Mouse (Mus musculus): Measurements from ENCODE around the gene Gstcd. TPM values are rescaled to one million over a fixed set of nuclear protein-coding genes. Genes with fewer than 3 reads are reported as not detected.

Gene Gstcd
- polyA plus RNA-seq, 1 experiment from 2014 or later = 3.7 TPM

DNA sequence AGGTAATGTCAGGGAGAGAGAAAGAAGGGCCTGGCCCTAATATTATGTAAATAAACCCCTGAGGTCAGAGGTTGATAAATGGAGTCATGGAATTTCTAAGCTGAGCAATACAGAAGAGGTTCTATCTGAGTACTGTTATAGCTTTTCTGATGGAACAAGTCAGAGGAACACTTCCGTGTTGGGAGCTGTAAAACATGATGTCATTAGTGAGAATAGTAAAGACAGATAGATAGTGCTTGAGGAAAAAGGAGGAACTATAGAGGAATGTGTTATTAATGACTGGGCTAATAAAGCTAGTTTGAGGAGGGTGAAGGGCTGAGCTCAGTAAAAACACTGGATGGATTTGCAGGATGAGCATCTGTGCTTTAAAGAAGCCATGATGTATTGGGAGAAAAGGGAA lies 2.5 kb upstream of the Gstcd start:
- Histone ChIP-seq H3K27ac (no peak overlapping the region), H3K4me3 (replicated peaks) (no peak overlapping the region), H3K36me3 (peaks cover 11% of the 10 kb centered on the region), H3K9ac (no peak overlapping the region; the same call in 1 of the 2 replicates), H3K4me1 (replicated peaks) (peaks cover 45% of the 10 kb centered on the region), H3K9me3 (replicated peaks) (no peaks in the 10 kb centered on the region), H3K27me3 (no peaks in the 10 kb centered on the region), H3K4me2 (no peak overlapping the region)
- ATAC-seq (ENCODE audit: low read depth) (no peak), DNase-seq (no peak)
- 57% methylated on average over 1 of the region's 1 CpGs for WGBS (ENCODE audit: insufficient replicate concordance)

DNA sequence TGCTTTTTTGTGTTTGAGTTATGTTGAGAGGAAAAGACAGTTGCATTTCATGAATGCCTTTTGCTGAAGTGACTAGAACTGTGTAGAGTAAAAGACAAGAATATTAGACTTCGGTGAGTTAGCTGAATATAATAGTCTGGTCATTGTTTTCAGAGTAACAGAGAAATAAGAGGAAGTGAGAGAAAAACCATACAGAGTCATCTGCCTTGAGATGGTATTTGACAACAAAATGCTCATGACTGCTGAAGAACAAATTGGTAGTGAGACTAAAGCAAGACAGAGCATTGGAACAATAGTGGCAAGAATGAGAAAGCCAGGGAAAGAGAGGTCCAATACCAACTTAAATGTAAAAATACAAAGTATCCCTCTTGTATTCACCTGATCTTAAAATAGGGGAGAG lies 1.1 kb upstream of the Gstcd start:
- Histone ChIP-seq H3K36me3 (peaks cover 2% of the 10 kb centered on the region; the same call in 1 of the 2 replicates), H3K4me1 (replicated peaks) (peaks cover 41% of the 10 kb centered on the region), H3K4me2 (peak overlapping the region; percentile 64), H3K9ac (peak overlapping the region; percentile 91), H3K27me3 (no peaks in the 10 kb centered on the region), H3K4me3 (replicated peaks) (peak overlapping the region; percentile 82), H3K9me3 (replicated peaks) (no peaks in the 10 kb centered on the region), H3K27ac (0 out of 2 replicates have a peak overlapping the region, but pooled peaks have one; percentile 14)
- 34% methylated on average over 1 of the region's 1 CpGs for WGBS (ENCODE audit: insufficient replicate concordance)
- DNase-seq (no peak), ATAC-seq (ENCODE audit: low read depth) (no peak)

GRCm38 (mm10) chr3:133092274-133092853 lies 531 bp upstream of the Gstcd start:
- Histone ChIP-seq H3K4me3 (replicated peaks) (peak overlapping the region; percentile 82), H3K4me1 (replicated peaks) (peaks cover 35% of the 10 kb centered on the region), H3K9ac (peak overlapping the region; percentile 91), H3K9me3 (replicated peaks) (no peaks in the 10 kb centered on the region), H3K36me3 (no peaks in the 10 kb centered on the region), H3K27me3 (no peaks in the 10 kb centered on the region), H3K4me2 (peak overlapping the region; percentile 64), H3K27ac (peak overlapping the region; percentile 92)
- DNase-seq = no peak
- under 1% methylated on average over 7 of the region's 7 CpGs for WGBS (ENCODE audit: insufficient replicate concordance)
- no peak for ATAC-seq (ENCODE audit: low read depth)

DNA sequence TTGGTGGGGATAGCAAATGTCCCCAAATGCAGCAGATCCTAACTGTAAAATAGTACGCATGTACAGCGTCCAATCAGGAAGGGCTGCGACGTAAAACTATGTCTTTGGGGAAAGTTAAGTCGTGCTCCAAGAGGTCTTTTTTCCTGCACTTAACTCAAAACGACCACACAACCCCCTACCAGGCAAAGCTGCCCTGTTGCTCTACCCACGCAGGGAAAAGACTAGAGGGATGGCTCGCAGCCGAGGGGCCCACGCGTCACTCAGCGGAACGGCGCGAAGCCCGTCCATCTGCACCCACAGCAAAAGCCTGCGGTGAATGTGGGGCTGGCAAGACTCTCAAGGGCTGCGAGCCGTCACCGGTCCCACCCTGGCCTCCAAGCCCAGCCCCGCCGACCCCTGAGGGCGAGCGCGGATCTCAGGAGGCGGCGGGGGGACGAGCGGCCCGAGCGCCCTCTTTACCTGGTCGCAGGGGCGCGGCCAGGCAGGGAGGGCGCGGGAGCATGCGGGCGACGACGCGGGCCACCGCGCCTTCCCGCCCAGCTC lies 641 bp downstream of the Gstcd start:
- peak overlapping the region; percentile 91 for H3K9ac ChIP-seq
- H3K4me3 ChIP-seq (replicated peaks) = peak overlapping the region; percentile 82
- H3K27ac ChIP-seq = peak overlapping the region; percentile 92
- peak overlapping the region; percentile 64 for H3K4me2 ChIP-seq
- ATAC-seq (ENCODE audit: low read depth) (peak; percentile 85), DNase-seq (no peak)
- H3K27me3 ChIP-seq = no peaks in the 10 kb centered on the region
- H3K9me3 ChIP-seq (replicated peaks) = no peaks in the 10 kb centered on the region
- under 1% methylated on average over 44 of the region's 44 CpGs for WGBS (ENCODE audit: insufficient replicate concordance)
- H3K4me1 ChIP-seq (replicated peaks) = peaks cover 35% of the 10 kb centered on the region
- H3K36me3 ChIP-seq = no peaks in the 10 kb centered on the region

DNA sequence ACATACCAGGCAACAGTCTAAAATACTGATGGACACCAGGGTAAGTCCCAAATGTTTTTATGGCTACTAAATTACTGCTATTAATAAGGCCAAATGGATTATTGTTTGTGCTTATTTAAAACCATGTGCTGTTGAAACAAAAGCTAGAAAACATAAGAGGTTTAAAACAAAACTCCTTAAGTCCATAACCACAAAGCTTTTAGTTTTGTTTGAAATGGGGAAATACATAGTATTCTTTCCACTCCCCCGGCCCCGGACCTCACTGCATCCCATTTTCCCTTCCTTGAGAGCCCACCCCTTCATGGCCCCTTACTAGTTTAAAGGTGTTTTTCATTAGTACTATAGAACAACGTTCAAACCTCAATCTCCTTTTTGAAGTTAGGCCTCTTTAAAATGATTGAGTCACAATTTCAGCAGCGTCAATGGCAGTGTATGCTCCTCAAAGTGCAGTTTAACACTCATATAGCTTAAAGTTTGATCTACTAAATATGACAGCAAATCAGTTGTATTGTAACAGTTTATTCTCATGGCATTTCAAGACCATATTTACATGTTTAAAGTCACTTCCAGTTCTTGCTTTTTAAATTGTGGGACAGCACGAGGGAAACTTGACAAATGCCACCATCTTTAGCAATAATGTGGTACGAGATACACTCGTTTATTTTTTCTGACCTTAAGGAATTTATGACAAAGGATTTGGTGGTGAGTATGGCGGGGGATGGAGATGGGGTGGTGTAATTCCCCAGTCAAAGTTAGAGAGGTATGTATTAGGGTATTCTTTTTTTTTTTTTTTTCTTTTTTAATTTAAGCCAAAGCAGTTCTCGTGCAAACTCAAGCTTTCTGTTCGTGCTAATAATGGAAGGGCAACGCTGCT lies 1.3 kb downstream of the Gstcd start:
- WGBS (ENCODE audit: insufficient replicate concordance) = 3% methylated on average over 11 of the region's 11 CpGs
- DNase-seq (no peak), ATAC-seq (ENCODE audit: low read depth) (no peak)

DNA sequence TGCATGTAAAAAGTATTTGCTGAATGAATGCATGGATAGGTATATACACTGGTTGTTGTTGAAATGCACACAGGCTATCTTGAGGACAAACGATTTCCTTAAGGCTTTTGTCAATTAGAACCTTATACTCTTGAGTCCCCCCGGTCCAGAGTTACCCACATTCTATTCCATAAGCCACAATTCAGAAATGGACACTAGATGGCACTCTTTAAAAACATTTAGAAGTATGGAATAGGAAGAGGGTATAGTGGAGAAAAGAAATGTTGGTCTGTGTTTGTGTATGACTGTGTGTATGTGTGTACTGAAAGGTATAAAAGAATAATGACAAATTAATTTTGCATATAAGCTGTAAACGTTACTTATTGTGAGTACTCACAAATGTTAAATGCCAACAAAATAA lies 6.0 kb downstream of the Gstcd start:
- Histone ChIP-seq H3K27me3 (no peaks in the 10 kb centered on the region), H3K4me1 (replicated peaks) (peaks cover 12% of the 10 kb centered on the region), H3K9me3 (replicated peaks) (no peaks in the 10 kb centered on the region), H3K27ac (no peak overlapping the region), H3K4me3 (replicated peaks) (no peak overlapping the region), H3K9ac (no peak overlapping the region), H3K4me2 (no peak overlapping the region), H3K36me3 (peaks cover 32% of the 10 kb centered on the region)
- DNase-seq (no peak), ATAC-seq (ENCODE audit: low read depth) (peak; percentile 67; the same call in 1 of the 2 replicates)
- whole genome bisulfite sequencing (ENCODE audit: insufficient replicate concordance) = 69% methylated on average over 3 of the region's 3 CpGs

More for the DNA sequence above, 1.3 kb downstream of the Gstcd start:
- H3K36me3 ChIP-seq = no peaks in the 10 kb centered on the region
- H3K4me3 ChIP-seq (replicated peaks) = peak overlapping the region; percentile 82
- H3K27me3 ChIP-seq = no peaks in the 10 kb centered on the region
- H3K9ac ChIP-seq = peak overlapping the region; percentile 91
- H3K27ac ChIP-seq = peak overlapping the region; percentile 92
- peak overlapping the region; percentile 64 for H3K4me2 ChIP-seq
- H3K9me3 ChIP-seq (replicated peaks) = no peaks in the 10 kb centered on the region
- peaks cover 35% of the 10 kb centered on the region for H3K4me1 ChIP-seq (replicated peaks)

GRCm38 (mm10) chr3:133082736-133083135 lies 9.1 kb downstream of the Gstcd start:
- DNase-seq = no peak
- H3K27ac ChIP-seq = no peak overlapping the region
- no peak overlapping the region for H3K4me3 ChIP-seq (replicated peaks)
- H3K27me3 ChIP-seq = no peaks in the 10 kb centered on the region
- H3K9ac ChIP-seq = no peak overlapping the region
- no peak for ATAC-seq (ENCODE audit: low read depth)
- no peak overlapping the region for H3K4me2 ChIP-seq
- no peaks in the 10 kb centered on the region for H3K9me3 ChIP-seq (replicated peaks)
- 76% methylated on average over 5 of the region's 5 CpGs for WGBS (ENCODE audit: insufficient replicate concordance)
- peaks cover 44% of the 10 kb centered on the region for H3K36me3 ChIP-seq
- H3K4me1 ChIP-seq (replicated peaks) = no peaks in the 10 kb centered on the region

DNA sequence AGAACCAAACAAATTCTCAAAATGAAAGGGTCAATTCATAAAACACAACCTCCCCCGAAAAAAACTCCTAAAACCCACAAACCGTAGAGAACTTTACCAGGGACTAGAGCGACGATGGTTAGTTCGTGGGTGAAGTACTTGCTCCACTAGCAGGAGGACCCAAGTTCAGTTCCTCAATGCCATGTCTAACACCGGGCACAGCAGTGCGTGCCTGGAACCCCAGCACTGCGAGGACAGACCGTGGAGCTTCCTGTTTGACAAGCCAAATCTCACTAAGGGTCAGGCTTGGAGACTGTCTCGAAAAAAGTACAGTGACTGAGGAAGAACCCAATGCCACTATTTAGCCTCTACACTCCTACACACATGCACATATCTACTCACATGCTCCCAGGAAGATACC lies 16.3 kb downstream of the Gstcd start:
- peaks cover 36% of the 10 kb centered on the region for H3K36me3 ChIP-seq
- WGBS (ENCODE audit: insufficient replicate concordance) = 66% methylated on average over 10 of the region's 10 CpGs
- DNase-seq (no peak), ATAC-seq (ENCODE audit: low read depth) (no peak)
- H3K4me1 ChIP-seq (replicated peaks) = no peaks in the 10 kb centered on the region
- H3K27me3 ChIP-seq = no peaks in the 10 kb centered on the region
- H3K9me3 ChIP-seq (replicated peaks) = no peaks in the 10 kb centered on the region
- H3K4me2 ChIP-seq = no peak overlapping the region
- H3K4me3 ChIP-seq (replicated peaks) = no peak overlapping the region
- H3K9ac ChIP-seq = no peak overlapping the region
- no peak overlapping the region for H3K27ac ChIP-seq

DNA sequence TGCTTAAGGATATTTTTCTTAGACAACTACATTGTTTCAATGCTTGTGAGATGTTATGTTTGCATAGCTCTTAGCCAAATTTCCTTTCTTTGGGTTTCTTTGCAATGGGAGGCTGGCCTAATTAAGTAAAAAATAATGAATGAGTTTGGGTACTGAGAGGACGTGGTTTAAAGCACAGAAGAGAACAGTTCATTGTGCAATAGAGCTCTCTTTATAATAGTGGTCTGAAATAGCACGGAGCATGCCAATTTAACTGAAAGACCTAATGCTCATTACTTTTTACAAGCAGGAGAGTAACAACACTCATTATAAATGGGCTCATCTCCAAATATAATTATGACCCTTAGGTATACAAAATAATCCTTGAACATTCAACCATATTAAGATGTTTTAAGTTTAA lies 39.8 kb downstream of the Gstcd start:
- no peak for ATAC-seq (ENCODE audit: low read depth)

GRCm38 (mm10) chr3:133033145-133033755 lies 58.6 kb downstream of the Gstcd start:
- Histone ChIP-seq H3K4me2 (no peak overlapping the region), H3K27ac (no peak overlapping the region), H3K4me3 (replicated peaks) (no peak overlapping the region), H3K27me3 (no peaks in the 10 kb centered on the region), H3K4me1 (replicated peaks) (no peaks in the 10 kb centered on the region), H3K9me3 (replicated peaks) (no peaks in the 10 kb centered on the region), H3K9ac (no peak overlapping the region), H3K36me3 (no peaks in the 10 kb centered on the region)
- ATAC-seq (ENCODE audit: low read depth) = no peak
- WGBS (ENCODE audit: insufficient replicate concordance) = 88% methylated on average over 7 of the region's 7 CpGs
- DNase-seq = no peak

More for the DNA sequence above, 39.8 kb downstream of the Gstcd start:
- 70% methylated on average over 2 of the region's 2 CpGs for WGBS (ENCODE audit: insufficient replicate concordance)
- no peak overlapping the region for H3K4me2 ChIP-seq
- no peaks in the 10 kb centered on the region for H3K9me3 ChIP-seq (replicated peaks)
- peaks cover 12% of the 10 kb centered on the region for H3K36me3 ChIP-seq
- H3K4me3 ChIP-seq (replicated peaks) = no peak overlapping the region
- no peak overlapping the region for H3K9ac ChIP-seq
- DNase-seq = no peak
- no peaks in the 10 kb centered on the region for H3K4me1 ChIP-seq (replicated peaks)
- no peak overlapping the region for H3K27ac ChIP-seq
- H3K27me3 ChIP-seq = no peaks in the 10 kb centered on the region

DNA sequence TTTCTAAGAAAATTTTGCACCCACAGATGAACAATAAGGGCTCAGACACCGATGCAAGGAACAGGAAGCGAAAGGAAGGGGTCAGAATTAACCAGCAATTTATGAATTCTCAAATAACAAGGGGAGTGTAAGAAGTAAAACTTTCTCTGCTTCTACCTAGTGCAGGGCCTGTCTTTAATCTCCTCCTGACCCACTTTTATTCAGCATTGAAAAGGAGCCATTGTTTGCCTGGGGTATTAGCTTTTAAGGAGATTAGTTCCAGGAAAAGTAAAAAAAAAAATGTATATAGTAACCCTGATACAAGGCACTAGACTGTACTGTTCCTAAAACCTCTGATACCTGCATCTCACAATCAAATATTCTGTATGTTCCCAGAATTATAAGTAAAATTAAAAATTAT lies 64.9 kb downstream of the Gstcd start:
- ATAC-seq (ENCODE audit: low read depth) (no peak), DNase-seq (no peak)
- 65% methylated on average over 2 of the region's 2 CpGs for WGBS (ENCODE audit: insufficient replicate concordance)
- H3K27ac ChIP-seq = no peak overlapping the region
- no peak overlapping the region for H3K9ac ChIP-seq
- H3K4me2 ChIP-seq = no peak overlapping the region
- peaks cover 5% of the 10 kb centered on the region; the same call in 1 of the 2 replicates for H3K36me3 ChIP-seq
- H3K4me3 ChIP-seq (replicated peaks) = no peak overlapping the region
- H3K4me1 ChIP-seq (replicated peaks) = no peaks in the 10 kb centered on the region
- H3K27me3 ChIP-seq = no peaks in the 10 kb centered on the region
- H3K9me3 ChIP-seq (replicated peaks) = no peaks in the 10 kb centered on the region
